Mouse (Mus musculus) gastrocnemius, adult 8-10 months (tissue): ENCODE results near the gene Ugt1a6b. TPM values are rescaled to one million over a fixed set of nuclear protein-coding genes. Genes with fewer than 3 reads are reported as not detected.

Source experiments
- DNase-seq, 2 experiments: peaks; one replicate each; pipeline ENCODE4 v3.0.0; 2022; ENCODE audit warnings: low spot score in 2 of 2
- total RNA-seq, 4 experiments: library from RNA; stranded (reverse); gene quantifications; 2 replicates each; pipeline ENCODE4 v1.2.4; 2022

The Ugt1a6b gene
- total RNA-seq, 4 experiments from 2014 or later, result 0.72 to 1.3 TPM; not detected in 2

GRCm38 (mm10) chr1:88235894-88236415 is 132.9 kb downstream of the Ugt1a6b start:
- no peak for DNase-seq

GRCm38 (mm10) chr1:88237311-88237710 is 134.3 kb downstream of the Ugt1a6b start:
- DNase-seq, result peak in 1 of 2 experiments; percentile 15

GRCm38 (mm10) chr1:88238771-88239170 is 135.7 kb downstream of the Ugt1a6b start:
- no peak for DNase-seq

DNA sequence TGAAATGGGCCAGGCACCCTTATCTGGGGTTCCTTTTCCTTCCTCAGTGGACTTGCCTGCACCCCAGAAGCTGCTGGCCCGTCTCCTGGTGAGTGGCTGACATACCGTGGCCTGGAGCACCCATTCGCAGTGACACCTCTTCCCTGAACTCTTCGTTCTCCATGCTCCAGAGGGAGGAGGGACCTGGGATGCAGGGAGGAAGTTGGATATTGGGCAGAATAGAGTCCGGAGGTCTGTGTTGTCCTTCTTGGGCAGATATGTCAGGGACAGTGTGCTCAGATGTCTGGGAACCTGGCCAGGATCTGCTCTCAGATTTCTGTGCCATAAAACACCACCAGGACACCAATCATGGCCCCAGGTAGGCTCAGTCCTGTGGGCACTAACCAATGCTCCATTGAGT is 137.0 kb downstream of the Ugt1a6b start:
- no peak for DNase-seq

GRCm38 (mm10) chr1:88240579-88240978 is 137.5 kb downstream of the Ugt1a6b start:
- DNase-seq, result no peak

DNA sequence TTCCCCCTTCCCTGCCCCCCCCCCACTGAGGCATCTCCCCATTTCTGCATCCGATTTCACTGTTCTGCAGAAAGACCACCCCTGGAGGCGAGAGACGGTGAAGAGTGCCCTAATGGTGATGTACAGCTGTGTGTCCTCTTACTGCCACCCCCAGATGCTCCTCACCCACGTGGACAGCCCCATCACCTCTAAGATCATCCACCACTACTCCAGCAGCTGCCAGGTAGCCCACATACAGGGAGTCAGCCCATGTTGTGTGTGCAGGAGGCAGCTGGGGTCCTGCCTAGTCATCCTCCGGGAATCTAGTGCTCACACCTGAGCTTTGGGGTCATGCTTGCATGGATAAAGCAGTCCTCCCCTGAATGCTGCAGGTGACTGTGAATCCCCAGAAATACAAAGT is 140.8 kb downstream of the Ugt1a6b start:
- DNase-seq, result no peak

- DNase-seq, result no peak
Measured at GRCm38 (mm10) chr1:88245881-88246280, 142.8 kb downstream of the Ugt1a6b start.

GRCm38 (mm10) chr1:88246386-88246785 is 143.3 kb downstream of the Ugt1a6b start:
- no peak for DNase-seq

DNA sequence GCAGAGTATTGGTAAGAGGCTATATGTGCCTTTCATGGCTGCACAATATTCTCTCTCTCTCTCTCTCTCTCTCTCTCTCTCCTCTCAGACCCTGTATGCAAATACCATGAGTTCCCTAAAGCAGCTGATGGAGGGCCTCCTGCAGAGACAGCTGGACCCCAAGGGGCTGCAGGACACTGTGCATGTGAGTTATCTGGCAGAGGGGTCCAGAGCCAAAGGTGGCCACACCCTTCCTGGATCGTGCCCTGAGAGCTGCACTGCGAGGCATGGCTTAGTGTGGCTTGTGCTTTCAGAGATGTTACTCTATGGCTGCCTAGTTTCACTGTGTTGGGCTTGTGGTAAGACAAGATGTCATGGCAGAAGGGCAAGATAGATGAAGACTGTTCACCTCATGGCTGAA is 144.6 kb downstream of the Ugt1a6b start:
- no peak for DNase-seq

DNA sequence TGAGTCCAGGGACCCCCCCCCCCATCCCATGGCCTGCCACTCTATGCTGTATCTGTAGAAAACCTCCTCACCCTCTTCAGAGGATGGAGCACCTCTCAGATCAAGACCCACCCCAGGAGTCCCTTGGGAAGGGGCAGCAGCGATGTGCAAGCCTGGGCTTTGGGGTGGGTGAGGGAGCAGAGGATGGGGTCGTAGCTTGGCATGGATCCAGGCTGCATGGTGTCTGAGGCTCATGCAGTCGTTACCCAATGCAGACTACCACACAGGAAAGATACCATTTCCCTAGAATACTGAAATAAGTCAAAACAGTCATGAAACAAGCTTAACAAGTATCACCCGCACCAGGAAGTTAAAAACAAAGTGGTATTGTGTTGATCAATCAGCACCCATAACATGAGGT is 145.6 kb downstream of the Ugt1a6b start:
- DNase-seq, result no peak

DNA sequence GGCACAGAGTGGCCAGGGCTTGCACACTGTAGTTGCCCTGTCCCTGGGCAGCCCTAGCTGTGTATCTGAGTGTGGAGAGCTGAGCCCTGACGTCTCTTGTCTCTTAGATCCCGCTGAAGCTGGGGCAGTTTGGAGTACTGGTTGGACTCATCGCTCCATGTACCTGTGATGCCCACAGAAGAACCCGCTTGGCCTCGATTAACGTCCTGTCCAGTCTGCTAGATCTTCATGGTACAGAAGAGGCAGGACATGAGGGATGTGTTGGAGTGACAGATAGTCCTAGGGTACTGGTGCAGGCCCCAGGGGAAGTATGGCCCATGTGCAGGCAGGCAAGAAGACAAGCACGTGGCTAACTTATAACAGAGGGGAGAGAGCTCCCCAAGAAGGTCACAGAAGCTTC is 146.5 kb downstream of the Ugt1a6b start:
- DNase-seq, result no peak

GRCm38 (mm10) chr1:88250023-88250422 is 147.0 kb downstream of the Ugt1a6b start:
- DNase-seq, result no peak

DNA sequence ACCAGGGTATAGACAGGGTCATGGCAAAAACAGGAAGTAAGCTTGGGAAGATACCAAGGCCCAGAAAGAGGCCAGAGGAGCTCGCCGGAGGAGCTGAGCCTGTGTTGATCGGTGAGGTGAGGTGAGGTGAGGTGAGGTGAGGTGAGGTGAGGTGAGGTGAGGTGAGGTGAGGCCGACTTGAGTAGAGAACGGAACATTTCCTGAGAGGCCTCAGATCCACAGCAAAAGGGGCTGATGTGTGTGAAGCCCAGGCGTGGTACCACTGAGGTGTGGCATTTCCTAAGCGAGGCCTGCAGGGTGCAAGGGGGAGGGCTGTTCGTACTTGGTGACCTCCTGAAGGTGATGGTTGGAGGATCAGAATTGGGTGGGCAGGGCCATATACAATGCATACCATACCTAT is 150.1 kb downstream of the Ugt1a6b start:
- DNase-seq, result no peak

DNA sequence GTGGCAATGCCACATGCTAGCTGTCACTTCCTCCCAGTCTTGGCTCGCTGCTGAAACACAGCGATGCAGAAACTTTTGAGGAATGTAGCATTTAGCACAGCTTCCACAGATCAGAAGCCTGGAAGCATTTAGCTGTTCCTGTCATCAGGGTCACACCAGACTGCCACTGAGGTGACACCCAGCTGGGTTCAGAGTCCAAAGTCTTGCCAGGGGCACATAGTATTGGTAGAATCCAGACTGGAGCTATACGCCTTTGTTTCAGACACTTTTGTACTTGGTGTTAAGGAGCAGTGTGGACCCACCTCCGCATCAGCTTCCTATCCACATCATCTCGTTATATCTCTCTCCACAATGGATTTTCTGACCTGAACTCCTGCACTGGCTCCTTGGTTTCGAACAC is 150.5 kb downstream of the Ugt1a6b start:
- no peak for DNase-seq

DNA sequence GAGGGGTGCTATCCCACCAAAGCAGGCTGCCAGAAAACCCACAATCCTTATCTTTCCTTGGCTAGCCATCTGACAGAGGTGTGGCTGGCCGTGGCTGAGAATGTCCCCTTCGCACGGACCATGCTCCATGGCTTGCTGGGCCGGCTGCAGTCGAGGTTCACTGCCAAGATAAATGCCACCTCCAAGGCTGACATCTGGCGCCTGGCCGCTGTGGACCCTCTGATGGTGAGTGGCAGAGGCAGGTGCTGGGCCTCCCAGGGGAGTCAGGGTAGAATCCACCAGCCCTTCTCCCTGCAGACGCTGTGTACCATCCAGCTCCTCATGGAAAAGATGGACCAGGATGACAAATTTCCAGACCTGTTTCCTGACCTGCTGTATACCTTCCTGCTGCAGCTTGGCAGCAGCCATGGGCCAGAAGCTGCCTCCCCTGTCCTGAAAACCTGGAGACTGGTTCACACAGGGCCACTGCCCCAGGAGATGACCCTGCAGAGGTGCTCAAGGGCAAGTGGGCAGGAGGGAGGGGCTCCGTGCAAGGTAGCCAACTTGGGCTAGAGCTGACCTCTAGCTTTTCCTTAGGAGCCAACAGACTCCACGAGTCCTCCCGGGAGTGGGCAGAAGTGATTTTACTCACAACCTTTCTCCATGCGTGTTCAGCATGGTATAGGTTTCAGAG is 151.9 kb downstream of the Ugt1a6b start:
- DNase-seq, result no peak

DNA sequence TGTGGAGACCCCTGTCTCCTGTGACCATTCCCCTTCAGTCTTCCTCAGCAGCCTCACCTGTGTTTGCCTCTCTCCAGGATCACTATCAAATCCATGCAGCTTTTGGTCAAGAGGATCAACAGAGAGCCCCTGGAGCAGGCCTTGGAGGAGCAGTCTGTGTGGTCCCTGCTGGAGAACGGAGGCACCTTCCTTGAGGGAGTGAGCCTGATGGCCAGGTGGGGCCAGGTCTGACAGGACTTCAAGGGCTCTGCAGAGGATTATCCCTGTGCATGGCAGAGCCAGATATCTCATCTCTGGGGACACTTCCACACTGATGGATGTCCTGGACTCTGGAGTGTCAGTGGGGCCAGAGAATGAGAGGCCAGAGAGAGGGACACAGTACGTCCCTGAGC is 152.4 kb downstream of the Ugt1a6b start:
- DNase-seq, result no peak

DNA sequence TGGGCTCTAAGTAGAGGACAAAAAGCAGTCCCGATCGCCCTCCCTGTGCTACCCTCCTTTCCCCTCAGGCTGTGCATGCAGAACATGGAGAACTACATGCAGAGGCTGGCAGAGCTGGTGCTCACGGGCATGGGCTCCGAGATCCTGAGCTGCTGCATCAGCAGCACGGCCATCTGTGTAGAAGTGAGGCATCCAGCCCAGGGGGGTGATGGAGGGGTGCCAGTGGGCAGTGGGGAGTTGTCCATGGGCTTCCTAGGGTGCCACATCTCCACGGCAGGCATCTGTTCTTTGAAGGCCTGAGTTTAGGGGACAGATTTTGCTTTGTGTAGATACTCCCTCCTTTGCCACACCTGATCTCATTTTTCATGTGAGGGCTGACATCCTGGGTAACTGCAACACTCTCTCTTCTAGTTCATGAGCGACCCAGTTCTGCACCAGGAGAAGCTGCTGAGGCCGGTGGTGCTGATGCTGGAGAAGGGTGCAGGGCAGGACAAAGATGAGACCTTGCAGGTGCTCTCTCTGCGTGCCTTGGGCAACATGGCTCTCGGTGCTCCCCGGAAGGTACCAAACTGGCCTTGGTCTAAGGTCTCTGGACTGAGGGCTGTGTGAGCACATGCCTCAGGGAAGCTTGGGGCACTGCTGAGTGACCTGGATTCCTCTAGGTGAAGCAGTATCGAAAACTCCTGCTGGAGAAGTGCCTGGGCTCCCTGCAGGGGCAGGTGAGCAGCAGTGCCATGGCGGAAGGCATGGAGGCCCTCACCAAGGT is 153.1 kb downstream of the Ugt1a6b start:
- DNase-seq, result no peak

DNA sequence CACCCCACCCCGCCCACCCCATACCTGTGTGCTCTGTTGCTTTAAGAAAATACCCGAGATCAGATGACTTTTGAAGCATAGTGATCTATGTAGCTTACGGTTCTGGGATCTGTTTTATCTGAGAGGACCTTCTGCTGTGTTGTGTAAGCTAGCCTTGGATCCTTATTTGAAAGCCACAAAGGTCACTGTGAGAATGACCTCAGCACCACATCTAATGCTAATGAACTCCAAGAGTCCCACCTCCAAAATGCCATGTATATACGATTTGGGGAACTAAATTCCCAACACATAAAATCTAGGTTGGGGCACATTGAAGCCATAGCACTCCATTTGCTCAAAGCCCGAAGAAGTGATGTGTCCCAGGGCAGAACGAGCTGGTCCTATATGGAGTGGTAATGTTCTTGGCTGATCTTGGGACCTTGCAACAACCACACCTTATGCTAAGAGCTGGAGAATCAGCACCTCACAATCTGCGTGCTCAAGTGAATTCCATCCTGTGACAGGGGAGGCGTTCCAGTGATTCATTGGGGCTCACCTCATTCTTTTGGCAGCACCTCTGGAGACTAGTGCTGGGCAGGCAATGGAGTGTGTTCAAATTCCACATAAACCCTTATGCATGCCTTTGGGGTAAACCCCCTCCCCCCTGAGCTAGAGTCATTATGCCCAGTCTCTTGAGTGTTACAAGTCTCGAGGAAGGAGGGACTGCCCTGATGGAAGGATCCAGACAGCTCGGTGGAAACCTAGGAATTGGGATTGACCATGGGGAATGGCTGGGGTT is 154.0 kb downstream of the Ugt1a6b start:
- no peak for DNase-seq

GRCm38 (mm10) chr1:88257681-88258080 is 154.6 kb downstream of the Ugt1a6b start:
- DNase-seq, result no peak

DNA sequence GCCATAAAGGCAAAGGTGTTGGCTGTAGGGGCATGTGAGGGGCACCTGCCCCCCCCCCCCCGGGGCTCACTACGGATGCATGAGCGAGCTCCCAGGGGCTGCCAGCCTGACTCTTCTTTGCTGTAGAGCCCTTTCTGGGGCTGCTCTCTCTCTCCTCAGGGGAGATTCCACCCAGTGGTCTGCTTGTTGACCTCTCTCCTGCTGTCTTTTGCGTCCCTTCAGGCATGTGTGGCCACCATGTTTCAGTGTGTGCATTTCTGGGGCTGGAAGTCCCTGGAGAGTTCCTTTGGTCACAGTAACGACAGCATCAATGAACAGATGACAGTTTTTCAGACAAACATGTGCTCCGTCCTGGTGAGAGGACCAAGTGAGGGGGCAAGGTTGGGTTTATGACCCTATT is 155.3 kb downstream of the Ugt1a6b start:
- DNase-seq, result no peak

GRCm38 (mm10) chr1:88258881-88259642 is 156.0 kb downstream of the Ugt1a6b start:
- no peak for DNase-seq
